Mouse (Mus musculus) lung, adult 2 months (tissue): ENCODE results near the gene Cacna2d4.

ENCODE experiments used
- CTCF ChIP-seq: fragments of 200-500 bp; IDR thresholded peaks from 2 replicates; pipeline ENCODE4 v1.5.1; 2011; ENCODE audit warnings: mild to moderate bottlenecking, low read length, control low read depth; ENCODE audit not compliant: insufficient read depth
- POLR2A ChIP-seq: fragments of 200-500 bp; IDR thresholded peaks from 2 replicates; pipeline ENCODE4 v1.6.1; 2011; ENCODE audit warnings: low read depth, mild to moderate bottlenecking, control low read depth, low read length, borderline replicate concordance; ENCODE audit errors: extremely low read depth

GRCm38 (mm10) chr6:119401545-119402304 is 165.4 kb downstream of the Cacna2d4 start:
- TF ChIP-seq CTCF (no peak), POLR2A (no peak)
